Mouse (Mus musculus) lung, adult 2 months (tissue): Measurements from ENCODE around the gene Olfr76. TPM values are rescaled to one million over a fixed set of nuclear protein-coding genes. Genes with fewer than 3 reads are reported as not detected.
"Not testable (repeated sequence)": the region's sequence is repeated elsewhere in the genome, so short reads cannot be mapped to it uniquely, and the experiment has no call there.

Experiments used
- DNase-seq: peaks from one replicate; pipeline ENCODE4 v3.0.0; 2022
- H3K4me1 ChIP-seq: fragments of 200-500 bp; 2 replicates; pipeline ENCODE4 v1.6.1; 2011; ENCODE audit warnings: low read length; ENCODE audit not compliant: control insufficient read depth, insufficient read depth
- H3K4me3 ChIP-seq: fragments of 200-500 bp; replicated peaks from 2 replicates; pipeline ENCODE3; 2011; ENCODE audit warnings: low read depth, mild to moderate bottlenecking, control low read depth, low read length; ENCODE audit errors: extremely low read depth
- CTCF ChIP-seq: fragments of 200-500 bp; IDR thresholded peaks from 2 replicates; pipeline ENCODE4 v1.5.1; 2011; ENCODE audit warnings: mild to moderate bottlenecking, low read length, control low read depth; ENCODE audit not compliant: insufficient read depth
- POLR2A ChIP-seq: fragments of 200-500 bp; IDR thresholded peaks from 2 replicates; pipeline ENCODE4 v1.6.1; 2011; ENCODE audit warnings: low read depth, mild to moderate bottlenecking, control low read depth, low read length, borderline replicate concordance; ENCODE audit errors: extremely low read depth
- WGBS: fragments of 180-500 bp; shearing (Covaris S2); methylation state at CpG from one replicate; pipeline ENCODE4 v1.1.7; 2018; 5-methylcytosine and 5-hydroxymethylcytosine counted together
- polyA plus RNA-seq: library from polyadenylated mRNA; depleted of rRNA; stranded (reverse); fragments of >200 nt; gene quantifications from 2 replicates; pipeline ENCODE4 v1.2.3, GENCODE M21; 2012; rRNA removed

The Olfr76 gene
- polyA plus RNA-seq, result not detected in 2 replicates

- WGBS, result 64% methylated on average over 3 of the region's 3 CpGs
- TF ChIP-seq POLR2A, result no peak
Observed at GRCm38 (mm10) chr19:12123103-12123502, at the start of gene Olfr76. Gene Olfr76 (minus strand): TSS chr19:12123203.

DNA sequence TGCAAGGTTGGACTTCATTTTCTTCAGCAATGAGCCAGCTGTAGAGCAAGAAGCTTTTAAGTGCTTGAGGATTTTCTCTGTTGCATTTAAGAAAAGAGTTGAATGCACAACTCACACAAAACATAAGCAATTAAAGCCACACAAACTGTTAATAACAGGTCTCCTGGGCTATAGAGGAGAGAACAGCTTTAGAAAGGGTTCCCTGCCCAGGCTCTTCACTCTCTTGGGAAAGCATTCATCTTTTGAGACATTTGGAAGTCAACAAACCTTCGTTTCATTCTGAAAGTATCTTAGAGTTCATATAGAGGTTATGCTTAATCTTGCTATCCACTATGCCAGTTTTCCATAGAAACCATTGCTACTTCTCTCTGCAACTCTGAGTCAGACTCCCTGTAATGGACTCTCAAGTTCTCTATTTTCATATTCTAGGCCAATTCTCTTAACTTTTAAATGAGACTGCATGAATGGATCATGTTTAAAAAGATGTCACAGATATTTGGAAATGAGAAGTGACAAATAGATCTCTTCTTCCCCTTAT, 47.1 kb upstream of the Olfr76 start, which contains the start of gene Olfr1555-ps1:
TSS of gene Olfr1555-ps1 (minus strand) at position 51 of the 538 bp plus-strand sequence.
- not testable (repeated sequence) for DNase-seq, H3K4me1 ChIP-seq, H3K4me3 ChIP-seq
- 6% methylated on average over 1 of the region's 1 CpGs for WGBS

More at GRCm38 (mm10) chr19:12123103-12123502, at the start of gene Olfr76:
- no peak within 1 kb of the TSS for H3K4me3 ChIP-seq
- H3K4me1 ChIP-seq, result no peaks in the 10 kb centered on the region
- DNase-seq, result no peak

- 74% methylated on average over 3 of the region's 3 CpGs for WGBS
- Histone ChIP-seq H3K4me3 (no peak overlapping the region), H3K4me1 (no peaks in the 10 kb centered on the region)
- DNase-seq, result no peak
- TF ChIP-seq CTCF (no peak), POLR2A (no peak)
Observed at GRCm38 (mm10) chr19:12145452-12145851, 22.4 kb upstream of the Olfr76 start.

DNA sequence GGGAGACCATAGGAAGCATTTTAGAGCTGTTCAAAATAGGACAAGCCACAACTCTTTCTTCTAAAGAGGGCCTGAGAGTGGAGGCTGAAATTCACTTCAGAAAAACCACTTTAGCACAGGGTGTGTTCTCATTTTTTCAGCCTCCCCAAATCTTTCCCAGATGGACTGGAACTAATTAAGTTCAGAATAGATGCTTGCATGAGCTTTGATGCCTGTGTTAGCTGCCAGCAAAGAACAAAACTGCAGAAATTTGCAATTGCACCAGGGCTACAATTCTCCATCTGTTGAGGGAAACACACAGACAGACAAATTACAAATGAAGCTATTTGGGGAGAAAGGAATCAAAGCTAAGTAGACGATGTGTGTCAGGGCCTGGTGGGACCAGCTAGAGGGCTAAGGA, 20.4 kb upstream of the Olfr76 start:
- no peaks in the 10 kb centered on the region for H3K4me1 ChIP-seq
- 79% methylated on average over 1 of the region's 1 CpGs for WGBS

DNA sequence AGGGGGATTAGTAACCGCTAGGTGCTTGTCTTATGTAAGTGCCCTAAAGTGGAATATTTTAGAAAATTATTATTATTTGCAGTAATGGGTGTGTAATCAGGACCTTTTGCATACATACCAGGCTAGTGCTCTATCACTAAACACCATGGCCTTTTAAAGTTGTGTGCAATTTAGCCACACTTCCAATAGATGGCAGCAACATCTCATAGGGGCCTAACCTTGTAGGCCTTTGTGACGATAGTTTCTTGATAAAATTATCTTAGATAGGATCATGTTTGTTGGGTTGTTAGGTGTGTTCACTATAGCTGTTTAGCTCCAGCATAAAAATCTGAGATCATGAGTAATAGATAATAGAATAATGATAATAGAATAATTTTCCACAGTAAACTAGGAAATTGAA, 11.3 kb upstream of the Olfr76 start:
- H3K4me3 ChIP-seq, result no peak overlapping the region
- 34% methylated on average over 2 of the region's 2 CpGs for WGBS
- TF ChIP-seq CTCF, result no peak
- no peak for TF ChIP-seq POLR2A
- no peak for DNase-seq
- no peaks in the 10 kb centered on the region for H3K4me1 ChIP-seq

More for the DNA sequence above, 20.4 kb upstream of the Olfr76 start:
- no peak overlapping the region for H3K4me3 ChIP-seq
- no peak for DNase-seq
- TF ChIP-seq POLR2A (no peak), CTCF (no peak)

DNA sequence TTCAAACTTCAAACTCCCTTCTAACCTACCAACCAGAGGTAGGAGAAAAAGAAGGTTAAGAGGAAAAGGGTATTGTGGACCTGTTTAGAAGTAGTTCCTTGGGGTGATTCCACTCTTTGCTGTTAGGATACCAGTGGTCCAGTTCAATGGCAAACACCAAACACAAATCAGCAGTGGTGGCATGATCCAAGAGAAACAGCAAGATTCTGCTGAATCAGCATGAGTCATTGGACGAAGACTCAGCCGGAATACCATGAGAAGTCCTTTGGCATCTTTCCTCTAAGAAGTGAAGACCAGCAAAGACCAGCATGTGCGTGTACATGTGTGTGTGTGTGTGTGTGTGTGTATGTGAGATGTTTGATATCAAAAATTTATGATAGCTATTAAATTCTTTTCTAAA, 6.5 kb downstream of the Olfr76 start:
- 84% methylated on average over 3 of the region's 3 CpGs for WGBS
- DNase-seq, result no peak
- H3K4me1 ChIP-seq, result no peaks in the 10 kb centered on the region
- no peak overlapping the region for H3K4me3 ChIP-seq
- TF ChIP-seq CTCF (no peak), POLR2A (no peak)

- TF ChIP-seq POLR2A (no peak), CTCF (no peak)
- 64% methylated on average over 1 of the region's 1 CpGs for WGBS
- no peaks in the 10 kb centered on the region for H3K4me1 ChIP-seq
Observed at GRCm38 (mm10) chr19:12115797-12116196, 7.2 kb downstream of the Olfr76 start, which contains the start of gene Olfr1428. Gene Olfr1428 (minus strand): TSS chr19:12115897.

GRCm38 (mm10) chr19:12113807-12114206, 9.2 kb downstream of the Olfr76 start:
- Histone ChIP-seq H3K4me3 (no peak overlapping the region), H3K4me1 (no peaks in the 10 kb centered on the region)
- 40% methylated on average over 1 of the region's 1 CpGs for WGBS
- no peak for TF ChIP-seq POLR2A
- TF ChIP-seq CTCF, result no peak
- no peak for DNase-seq

More at GRCm38 (mm10) chr19:12115797-12116196, 7.2 kb downstream of the Olfr76 start, which contains the start of gene Olfr1428:
- DNase-seq, result no peak
- H3K4me3 ChIP-seq, result no peak within 1 kb of the TSS

GRCm38 (mm10) chr19:12104541-12104940, 18.5 kb downstream of the Olfr76 start:
- H3K4me1 ChIP-seq, result no peaks in the 10 kb centered on the region
- DNase-seq, result no peak
- H3K4me3 ChIP-seq, result no peak overlapping the region
- 57% methylated on average over 1 of the region's 1 CpGs for WGBS
- TF ChIP-seq POLR2A (no peak), CTCF (no peak)

- TF ChIP-seq CTCF (no peak), POLR2A (no peak)
- 94% methylated on average over 2 of the region's 2 CpGs for WGBS
Observed at GRCm38 (mm10) chr19:12103234-12103633, 19.8 kb downstream of the Olfr76 start, which contains the start of gene Olfr1427. Gene Olfr1427 (minus strand): TSS chr19:12103334.

DNA sequence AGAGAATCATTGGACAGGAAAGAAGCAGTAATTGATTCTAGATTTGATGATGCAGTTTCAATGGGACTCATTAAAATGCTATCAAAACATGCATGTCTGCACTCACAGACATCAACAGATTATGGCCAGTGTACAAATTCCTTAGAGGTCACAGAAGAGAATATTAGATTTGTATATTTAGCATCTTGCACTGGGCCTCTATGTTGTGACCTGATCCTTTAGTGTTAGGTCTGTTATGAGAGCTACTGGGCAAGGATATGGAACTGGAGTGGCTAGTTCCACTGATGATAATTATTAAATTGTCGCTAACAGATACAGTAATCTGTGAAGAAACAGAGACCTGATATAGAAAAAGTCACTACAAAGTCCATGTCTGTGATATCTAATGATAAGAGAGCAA, 31.1 kb downstream of the Olfr76 start, which contains the start of gene Olfr1426:
TSS of gene Olfr1426 (minus strand) at position 101 of the 400 bp plus-strand sequence.
- TF ChIP-seq POLR2A (no peak), CTCF (no peak)
- 76% methylated on average over 1 of the region's 1 CpGs for WGBS

More at GRCm38 (mm10) chr19:12103234-12103633, 19.8 kb downstream of the Olfr76 start, which contains the start of gene Olfr1427:
- H3K4me1 ChIP-seq, result no peaks in the 10 kb centered on the region
- H3K4me3 ChIP-seq, result no peak within 1 kb of the TSS
- DNase-seq, result no peak

DNA sequence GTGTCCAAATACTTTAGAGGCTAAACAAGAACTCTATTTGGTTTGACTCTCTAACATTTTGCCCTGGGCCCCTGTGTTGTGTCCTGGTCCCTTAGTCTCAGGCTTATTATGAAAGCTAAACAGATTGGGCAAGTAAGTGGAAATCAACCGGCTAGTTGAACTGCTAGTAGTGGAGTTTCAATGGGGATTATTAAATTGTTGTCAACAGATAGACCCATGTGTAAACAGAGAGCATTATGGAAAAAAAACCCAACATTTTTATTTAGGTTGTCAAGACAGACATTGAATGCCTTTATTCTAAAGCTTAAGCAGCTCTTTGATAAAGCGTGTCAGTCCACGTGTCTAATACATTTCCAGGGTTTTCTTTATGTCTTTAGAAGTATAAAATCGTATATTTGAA, 45.4 kb downstream of the Olfr76 start, which contains the start of gene Olfr1425:
TSS of gene Olfr1425 (minus strand) at position 101 of the 400 bp plus-strand sequence.
- H3K4me1 ChIP-seq, H3K4me3 ChIP-seq, DNase-seq: not testable (repeated sequence)
- WGBS, result 82% methylated on average over 4 of the region's 4 CpGs

More for the DNA sequence above, 31.1 kb downstream of the Olfr76 start, which contains the start of gene Olfr1426:
- Histone ChIP-seq H3K4me1 (no peaks in the 10 kb centered on the region), H3K4me3 (no peak within 1 kb of the TSS)
- no peak for DNase-seq

DNA sequence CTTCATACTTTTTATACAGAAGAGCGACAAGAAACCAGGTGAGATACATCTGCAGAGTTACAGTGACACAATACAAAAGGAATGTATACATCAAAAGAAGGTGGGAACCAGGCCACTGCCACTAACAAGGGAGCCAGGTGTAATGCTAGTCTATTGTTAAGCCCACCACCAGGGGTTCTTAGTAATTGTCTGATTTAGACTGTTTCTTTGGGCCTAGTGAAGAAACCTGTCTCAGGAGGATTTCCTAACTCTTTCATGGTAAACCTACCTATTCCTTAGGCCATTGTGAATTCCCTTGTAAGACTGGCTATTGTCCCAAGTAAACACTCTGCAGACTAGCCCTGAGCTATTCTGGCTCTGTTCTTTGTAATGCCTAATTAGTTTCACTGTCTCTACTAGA, 53.5 kb downstream of the Olfr76 start:
- not testable (repeated sequence) for DNase-seq, H3K4me1 ChIP-seq
- WGBS, result 58% methylated on average over 1 of the region's 1 CpGs

More for the DNA sequence above, 53.5 kb downstream of the Olfr76 start:
- not testable (repeated sequence) for H3K4me3 ChIP-seq
